Mouse (Mus musculus) ES-E14 (cell line): ENCODE data around the gene Kank2.

Experiments used
- CHD2 ChIP-seq: IDR thresholded peaks from 2 replicates; pipeline ENCODE4 v1.6.1; 2014; ENCODE audit warnings: mild to moderate bottlenecking, low read depth, low read length, inconsistent platforms
- ZC3H11A ChIP-seq: IDR thresholded peaks from 2 replicates; pipeline ENCODE4 v1.6.1; 2012; ENCODE audit warnings: low read depth, mild to moderate bottlenecking, inconsistent platforms, low read length, borderline replicate concordance
- ZNF384 ChIP-seq: IDR thresholded peaks from 2 replicates; pipeline ENCODE4 v1.6.1; 2012; ENCODE audit warnings: low read depth, low read length, inconsistent platforms

GRCm38 (mm10) chr9:21822686-21823085, 24.1 kb upstream of the Kank2 start:
- TF ChIP-seq ZNF384 = no peak
- TF ChIP-seq ZC3H11A = no peak
- no peak for TF ChIP-seq CHD2
